Mouse (Mus musculus) ES-E14 (cell line): ENCODE measurements around the gene Tmem253.

Experiments
- CHD2 ChIP-seq: IDR thresholded peaks from 2 replicates; pipeline ENCODE4 v1.6.1; 2014; ENCODE audit warnings: mild to moderate bottlenecking, low read depth, low read length, inconsistent platforms
- HCFC1 ChIP-seq: IDR thresholded peaks from 2 replicates; pipeline ENCODE4 v1.6.1; 2012; ENCODE audit warnings: low read length, inconsistent platforms, borderline replicate concordance; ENCODE audit not compliant: insufficient read depth

GRCm38 (mm10) chr14:51983251-51983650 lies 32.2 kb upstream of the Tmem253 start:
- TF ChIP-seq HCFC1 (no peak), CHD2 (no peak)
